Mouse (Mus musculus) left cerebral cortex, adult 18-20 months (tissue): ENCODE measurements around the gene Dock8. TPM values are rescaled to one million over a fixed set of nuclear protein-coding genes. Genes with fewer than 3 reads are reported as not detected.
A peak's percentile ranks its signal among the peaks of the same experiment; 100 is the strongest.

Experiments
- DNase-seq, 2 experiments: peaks; one replicate each; pipeline ENCODE4 v3.0.0; 2021 to 2022; ENCODE audit warnings: low spot score in 2 of 2, mixed read lengths in 1 of 2
- total RNA-seq, 2 experiments: library from RNA; stranded (reverse); gene quantifications; 2 replicates each; pipeline ENCODE4 v1.2.3; 2021

The Dock8 gene
- total RNA-seq, 2 experiments from 2014 or later, result 2.5 to 3.3 TPM

DNA sequence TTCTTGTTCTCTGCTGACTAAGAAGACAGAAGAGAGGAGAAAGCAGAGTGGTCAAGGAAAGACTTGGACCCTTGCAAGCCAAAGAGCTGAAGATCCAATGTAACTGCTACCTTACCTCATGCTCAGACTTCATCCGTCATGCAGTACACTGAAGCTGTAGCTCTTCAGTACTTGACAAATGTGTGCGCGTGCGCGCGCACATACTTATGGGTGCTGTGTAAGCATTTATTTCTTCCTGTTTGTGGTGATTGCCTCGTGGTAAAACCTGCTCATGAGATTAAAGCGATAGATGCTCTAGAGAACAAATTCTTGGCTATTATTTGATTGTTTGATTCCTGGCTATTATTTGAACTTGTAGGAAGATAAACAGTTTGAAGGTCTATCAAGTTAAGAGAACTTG is 58.5 kb downstream of the Dock8 start:
- DNase-seq, result no peak

DNA sequence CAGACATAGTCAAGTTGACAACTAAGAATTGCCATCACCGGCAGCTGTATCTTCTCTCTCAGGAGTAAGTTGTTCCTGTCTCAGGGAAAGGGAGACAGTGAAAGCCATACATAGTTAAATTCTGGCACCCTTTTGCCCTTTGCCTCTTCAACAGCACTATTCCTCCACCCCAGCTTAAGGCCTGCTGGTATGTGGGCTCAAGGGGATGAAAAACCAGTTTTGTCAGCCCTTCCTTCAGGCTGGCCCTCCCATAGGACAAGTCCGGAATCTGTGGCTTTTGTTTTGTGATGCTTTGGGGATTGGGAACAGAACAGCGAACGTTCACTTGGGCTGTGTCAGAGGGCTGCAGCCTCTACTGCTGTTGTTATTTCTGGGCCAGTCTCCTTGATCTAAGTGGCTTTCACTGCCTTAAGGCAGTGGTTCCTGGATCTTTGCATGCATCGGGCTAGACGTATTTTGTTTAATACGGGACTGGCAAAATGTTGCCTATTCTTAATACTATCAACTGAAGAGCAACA is 60.6 kb downstream of the Dock8 start:
- no peak for DNase-seq

DNA sequence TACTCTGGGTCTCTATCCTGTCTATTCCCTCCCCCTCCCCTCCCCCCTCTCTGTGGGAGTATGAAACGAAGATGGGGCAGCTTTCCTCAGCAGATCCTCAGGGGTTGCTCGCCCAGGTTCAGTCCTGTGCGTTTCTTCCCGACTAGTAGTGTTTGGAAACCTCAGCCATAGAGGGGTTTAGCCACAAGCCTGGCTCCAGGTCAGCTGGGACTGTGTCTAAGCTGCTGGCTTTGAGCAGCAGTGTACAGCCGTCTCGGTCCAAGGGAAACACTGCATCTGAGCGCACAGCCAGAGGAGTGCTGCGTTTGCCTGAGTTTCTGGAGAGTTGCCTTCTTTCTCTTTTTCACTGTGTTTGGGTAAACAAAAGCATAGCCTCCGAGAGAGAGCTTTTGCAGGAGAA is 61.0 kb downstream of the Dock8 start:
- DNase-seq, result no peak

DNA sequence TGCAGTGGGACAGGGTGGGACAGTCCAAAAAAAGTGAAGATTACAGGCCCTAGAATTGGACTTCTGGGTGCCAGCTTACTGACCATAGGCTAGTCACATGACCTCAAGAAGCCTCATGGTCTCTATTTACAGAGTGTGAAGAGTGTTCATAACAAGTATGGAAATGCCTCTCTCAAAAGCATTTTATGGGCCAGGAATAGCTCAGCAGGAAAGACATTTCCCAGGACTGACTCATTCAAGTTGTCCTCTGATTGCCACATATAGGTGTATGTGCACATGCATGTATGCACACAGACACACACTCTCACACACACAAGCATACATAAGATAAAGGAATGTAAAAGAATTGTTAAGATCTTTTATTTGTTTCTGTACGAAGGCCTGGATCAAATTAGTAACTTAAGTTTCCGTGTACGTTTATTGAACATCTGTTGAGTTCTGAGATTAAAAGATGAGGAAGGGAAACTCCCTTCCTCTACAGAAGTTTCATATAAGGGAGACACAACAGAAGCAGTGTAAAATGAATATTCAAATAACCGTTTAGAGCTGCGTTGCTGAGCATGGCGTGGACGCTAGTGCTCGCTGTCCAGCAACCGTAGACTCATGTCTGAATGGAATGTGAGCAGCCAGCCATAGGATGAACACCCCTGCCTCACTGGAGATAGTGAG is 63.0 kb downstream of the Dock8 start:
- no peak for DNase-seq

DNA sequence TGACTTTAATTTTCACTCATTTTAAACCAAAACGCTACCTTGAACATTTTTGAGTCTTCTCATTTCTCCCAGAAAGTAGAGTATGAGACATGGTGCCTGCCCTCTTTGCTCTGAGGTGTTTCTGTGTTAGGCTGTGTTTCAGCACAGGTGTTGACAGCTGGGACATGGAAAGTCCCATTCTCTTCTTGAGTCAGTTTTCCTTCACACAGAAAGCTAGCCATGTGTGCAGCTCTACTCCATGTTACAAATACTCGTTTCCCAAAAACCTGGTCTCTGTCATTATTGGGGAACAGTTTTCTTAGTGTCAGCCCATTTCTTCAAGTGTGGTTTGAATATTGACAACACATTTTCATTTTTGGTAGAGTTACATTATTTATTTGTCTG is 63.5 kb downstream of the Dock8 start:
- no peak for DNase-seq

DNA sequence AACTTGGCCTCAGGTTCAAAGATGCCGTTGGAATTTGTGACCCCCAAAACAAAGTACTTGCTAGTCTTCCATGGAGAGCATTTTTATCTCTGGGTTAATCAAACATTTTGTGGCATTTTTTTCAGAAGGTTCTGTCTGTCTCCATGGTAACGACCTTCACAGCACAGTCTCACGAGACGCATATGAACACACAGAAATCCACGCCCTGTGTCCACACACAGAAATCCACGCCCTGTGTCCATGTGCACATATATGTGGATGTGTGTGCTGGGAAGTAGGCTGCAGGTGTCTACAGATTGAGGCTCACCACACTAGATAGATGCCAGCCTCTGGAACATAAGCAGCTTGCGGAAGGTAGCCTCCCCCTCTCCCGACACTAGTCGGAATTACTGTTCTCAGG is 66.9 kb downstream of the Dock8 start:
- DNase-seq, result no peak

DNA sequence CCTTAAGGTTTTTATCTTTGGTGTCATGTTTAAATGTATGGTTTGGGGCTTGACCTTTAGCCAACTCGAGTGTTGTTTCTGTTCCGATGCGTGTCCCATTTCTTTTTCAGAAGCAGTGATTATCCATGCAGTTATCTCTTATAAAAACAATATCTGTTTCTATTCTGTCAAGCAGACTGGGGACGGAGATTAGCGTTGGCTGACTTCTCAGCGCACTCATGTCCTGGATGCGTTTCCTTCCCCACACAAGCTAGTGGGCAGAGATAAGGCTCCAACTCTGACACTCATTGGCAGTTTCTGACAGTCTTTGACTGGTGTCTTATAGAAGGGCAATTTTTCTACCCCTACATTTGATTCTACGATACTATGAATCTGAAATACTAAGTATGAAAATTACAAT is 69.2 kb downstream of the Dock8 start:
- DNase-seq, result no peak

DNA sequence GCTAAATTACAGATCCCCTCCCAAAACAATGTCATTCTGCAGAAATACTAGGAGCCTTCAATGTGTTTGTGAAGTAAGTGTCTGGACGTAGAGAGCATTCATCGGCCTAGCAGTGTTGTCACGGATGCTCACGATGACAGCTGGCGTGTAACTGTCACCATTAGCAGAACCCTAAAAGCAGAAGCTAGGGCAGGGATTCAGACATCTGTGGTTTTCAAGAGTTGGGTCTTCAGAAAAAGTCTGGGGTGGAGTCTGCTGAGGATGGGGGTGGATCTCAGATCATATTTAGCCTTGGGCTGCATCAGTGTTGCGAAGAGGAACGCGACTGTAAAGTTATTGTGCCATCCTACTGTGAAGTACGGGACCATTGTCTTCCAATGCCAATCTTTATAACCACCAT is 73.2 kb downstream of the Dock8 start:
- DNase-seq, result no peak

DNA sequence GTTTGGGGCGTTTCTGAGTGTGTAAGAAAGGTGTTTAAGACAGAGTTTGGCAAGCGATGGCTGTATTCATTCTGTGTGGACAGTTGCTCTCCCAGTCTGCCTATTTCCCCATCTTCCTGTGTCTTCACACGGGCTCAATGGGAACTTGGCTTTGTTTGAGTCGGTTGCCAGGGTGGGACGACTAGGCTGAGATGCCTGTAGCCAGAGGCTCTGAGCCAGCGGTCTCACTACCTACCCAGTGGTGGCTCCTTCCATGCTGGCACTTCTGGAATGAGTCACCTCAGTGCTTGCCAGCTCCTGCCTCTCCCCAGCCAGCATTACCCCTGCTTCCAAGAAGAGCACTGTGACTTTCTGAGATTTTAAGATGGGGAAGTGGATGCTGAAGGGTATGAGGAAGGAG is 75.4 kb downstream of the Dock8 start:
- peak in 1 of 2 experiments; percentile 11 for DNase-seq

DNA sequence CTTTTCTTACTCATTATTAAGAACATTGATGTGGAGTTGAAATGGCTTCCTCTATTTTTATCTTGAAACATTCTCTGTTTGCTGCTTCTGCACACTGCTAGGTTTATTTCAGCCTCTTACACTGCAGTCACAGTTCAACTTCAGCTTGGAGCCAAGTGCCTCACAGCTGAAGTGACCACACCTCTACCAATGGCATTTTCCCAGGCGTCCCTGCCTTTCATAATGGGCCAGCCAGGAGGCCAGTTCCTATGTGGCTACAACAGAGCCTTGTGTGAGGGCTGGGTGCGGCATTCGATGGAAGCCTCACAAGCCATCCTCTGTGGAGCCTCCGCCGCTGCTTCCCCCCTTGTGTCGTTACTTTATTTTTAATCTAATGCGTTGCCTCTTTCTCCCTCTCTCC is 78.3 kb downstream of the Dock8 start:
- DNase-seq, result no peak

DNA sequence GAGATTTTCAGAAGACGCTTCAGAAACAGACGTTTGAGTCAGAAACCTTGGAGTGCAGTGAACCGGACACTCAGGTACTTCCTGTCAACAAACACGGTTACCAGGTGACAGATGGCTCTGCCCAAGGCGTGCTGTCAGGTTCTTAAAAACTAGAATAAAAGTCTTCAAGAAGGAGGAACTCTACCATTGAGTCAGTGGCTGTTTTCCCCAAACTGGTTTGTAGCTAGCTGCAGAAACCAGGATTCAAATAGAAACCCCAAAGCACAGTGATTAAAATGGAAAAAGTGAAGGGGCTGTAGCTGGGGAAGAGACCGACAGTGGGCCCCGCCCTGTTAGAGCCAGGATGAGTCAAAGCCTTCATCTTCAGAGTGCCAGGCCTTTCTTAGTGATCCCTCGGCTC is 78.8 kb downstream of the Dock8 start:
- DNase-seq, result no peak

DNA sequence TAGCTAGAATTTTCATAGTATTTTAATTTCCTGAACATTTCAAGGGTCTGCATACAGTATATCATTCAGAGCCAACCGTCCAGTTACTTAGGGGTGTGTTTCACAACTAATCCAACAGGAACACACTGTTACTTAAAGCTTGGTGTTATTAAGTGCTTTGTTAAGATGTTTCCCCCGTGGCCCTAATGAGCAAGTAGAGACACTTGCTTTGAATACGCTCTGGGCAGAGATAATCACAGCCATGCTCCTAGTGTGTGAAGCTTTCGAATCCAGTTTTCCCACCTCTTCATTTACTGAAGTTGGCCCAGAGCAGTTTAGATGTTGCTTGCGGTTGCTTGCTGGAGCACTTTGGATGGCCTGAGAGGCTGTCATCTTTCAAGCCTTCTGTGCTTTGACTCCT is 80.8 kb downstream of the Dock8 start:
- no peak for DNase-seq

DNA sequence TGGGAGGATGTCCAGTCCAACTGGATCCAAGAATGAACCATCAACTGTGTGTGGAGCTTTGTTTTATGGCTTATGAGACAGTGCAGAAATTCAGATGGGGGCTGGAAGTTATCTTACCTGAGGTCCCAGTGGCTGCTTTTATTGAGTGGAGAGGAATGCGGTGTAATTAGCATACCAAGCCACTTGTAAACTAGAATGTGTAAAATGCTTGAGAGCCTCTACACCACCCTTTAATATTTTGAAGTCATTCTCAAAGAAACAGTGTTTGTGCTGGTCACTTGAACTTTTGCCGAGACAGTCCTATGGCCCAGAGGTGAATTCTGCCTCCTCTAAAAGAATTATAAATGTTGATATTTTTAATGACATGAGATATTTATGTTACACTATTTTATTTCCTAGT is 83.5 kb downstream of the Dock8 start:
- no peak for DNase-seq

DNA sequence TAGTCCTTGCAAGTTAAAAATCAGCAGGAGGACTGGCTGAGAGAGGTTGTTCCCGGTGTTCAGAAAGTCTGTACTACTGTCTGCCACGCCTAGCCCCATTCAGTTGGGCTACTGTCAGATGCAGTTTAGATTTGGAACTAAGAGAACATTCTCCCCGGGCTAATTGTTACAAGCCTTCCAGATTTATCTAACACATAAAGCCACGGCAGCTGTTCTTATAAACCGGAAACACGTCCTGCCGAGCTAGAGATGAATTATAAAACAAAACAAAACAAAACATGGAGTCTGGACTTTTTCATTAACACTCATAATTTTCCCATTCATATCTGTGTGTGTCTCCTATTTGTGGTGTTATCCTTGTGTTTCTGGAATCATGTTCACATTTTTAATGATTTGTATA is 87.8 kb downstream of the Dock8 start:
- DNase-seq, result no peak

DNA sequence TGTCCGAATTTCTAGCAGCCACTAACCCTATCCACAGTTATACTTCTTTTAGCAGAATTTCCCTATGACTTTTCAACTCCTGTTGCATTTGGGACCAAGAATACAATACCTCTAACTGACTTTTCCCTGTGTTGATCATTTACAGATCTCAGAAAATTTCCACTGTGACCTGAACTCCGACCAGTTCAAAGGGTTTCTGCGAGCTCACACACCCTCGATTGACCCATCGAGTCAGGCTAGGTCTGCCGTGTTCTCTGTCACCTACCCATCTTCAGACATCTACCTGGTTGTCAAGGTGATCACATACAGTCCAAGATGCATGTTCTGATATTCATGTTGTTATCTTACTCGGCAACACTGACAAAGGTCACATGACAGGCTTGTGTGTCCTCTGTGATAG is 90.4 kb downstream of the Dock8 start:
- no peak for DNase-seq

DNA sequence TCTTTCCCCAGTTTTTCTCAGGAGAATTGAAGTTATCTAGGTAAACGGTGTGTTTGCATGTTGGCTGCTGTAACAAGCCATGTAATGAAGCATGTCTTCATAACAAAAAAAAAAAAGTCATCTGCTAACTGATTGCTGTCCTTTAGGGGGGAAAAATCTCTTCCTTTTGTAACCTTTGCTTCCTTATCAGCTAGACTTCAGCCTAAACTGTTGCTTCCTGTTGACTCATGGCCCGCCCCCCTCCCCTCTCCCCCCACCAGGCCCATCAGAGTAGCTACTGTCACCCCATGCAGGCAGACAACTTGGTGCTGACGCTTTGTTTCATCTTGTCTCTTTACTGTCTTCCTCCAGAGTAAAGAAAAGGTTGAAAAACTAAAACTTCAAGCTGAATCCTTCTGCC is 95.8 kb downstream of the Dock8 start:
- no peak for DNase-seq

DNA sequence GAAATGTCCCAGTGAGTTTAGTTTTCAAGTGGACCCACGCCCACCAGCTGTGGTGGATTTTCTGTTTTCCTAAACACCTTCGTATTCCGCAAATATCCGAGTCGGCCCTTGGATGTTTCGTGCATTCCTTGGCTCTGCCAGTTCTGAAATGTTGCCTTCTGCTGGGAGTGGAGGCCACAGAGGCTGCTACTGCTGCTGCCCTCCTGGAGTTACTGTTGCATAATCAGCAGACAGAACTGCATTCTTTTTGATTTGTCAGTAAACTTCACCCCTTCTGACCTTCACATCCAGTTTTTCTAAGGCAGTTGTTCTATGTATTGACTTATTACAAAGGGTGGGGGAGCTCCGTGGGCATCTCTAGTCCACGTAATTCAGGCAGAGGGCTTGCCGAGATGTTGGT is 97.0 kb downstream of the Dock8 start:
- no peak for DNase-seq

DNA sequence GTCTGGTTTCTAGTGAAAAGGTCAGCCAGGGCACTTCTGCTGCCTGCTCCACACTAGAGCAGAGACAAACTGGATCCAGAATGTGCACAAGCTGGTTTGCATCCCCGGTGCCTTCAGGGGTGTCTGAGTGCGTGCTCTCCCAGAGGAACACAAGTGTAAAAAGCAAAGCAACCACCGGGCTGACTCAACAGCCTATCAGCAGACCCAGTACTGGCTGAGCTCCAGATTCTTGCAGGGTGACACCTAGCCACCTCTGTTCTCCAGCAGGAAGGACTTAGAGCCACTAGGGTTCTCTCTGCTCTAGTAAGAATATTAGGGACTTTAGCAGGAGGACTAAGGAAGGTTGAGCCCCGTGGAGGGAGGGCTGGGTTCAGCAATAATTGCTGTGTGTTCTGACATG is 97.7 kb downstream of the Dock8 start:
- DNase-seq, result no peak

DNA sequence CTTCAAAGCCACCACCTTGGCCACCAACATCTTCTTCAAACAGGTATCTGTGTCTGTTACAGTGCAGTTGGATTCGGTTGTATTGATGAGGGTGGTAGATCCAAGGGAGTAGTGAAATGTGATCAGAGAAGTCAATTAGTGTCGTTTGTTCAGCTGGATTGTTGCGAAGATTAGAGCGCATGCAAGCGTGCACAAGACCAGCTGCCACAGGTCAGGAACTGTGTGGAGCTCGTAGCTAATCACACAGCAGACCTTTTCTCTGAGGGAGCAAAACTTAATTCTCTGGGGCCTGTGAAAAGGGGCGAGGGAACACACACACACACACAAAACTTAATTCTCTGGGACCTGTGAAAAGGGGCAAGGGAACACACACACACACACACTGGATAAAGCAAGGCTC is 98.2 kb downstream of the Dock8 start:
- DNase-seq, result no peak

DNA sequence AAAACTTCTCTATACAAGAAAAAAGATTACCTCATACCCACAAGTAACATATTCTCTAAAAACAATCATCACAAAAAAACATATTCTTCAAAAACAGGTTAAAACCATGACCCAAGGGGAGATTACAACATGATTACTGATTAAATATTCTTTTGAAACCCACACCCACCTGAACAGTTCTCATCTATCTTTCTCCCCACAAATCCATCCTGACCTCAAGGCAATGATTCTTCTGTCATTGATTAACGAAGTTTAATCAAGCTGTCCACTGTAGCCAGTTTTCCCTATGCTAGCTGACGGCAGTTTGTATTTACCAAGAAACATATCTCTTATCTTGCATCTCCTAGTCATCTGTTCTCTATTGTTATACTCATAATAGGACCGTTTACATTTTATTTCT is 98.6 kb downstream of the Dock8 start:
- DNase-seq, result no peak

DNA sequence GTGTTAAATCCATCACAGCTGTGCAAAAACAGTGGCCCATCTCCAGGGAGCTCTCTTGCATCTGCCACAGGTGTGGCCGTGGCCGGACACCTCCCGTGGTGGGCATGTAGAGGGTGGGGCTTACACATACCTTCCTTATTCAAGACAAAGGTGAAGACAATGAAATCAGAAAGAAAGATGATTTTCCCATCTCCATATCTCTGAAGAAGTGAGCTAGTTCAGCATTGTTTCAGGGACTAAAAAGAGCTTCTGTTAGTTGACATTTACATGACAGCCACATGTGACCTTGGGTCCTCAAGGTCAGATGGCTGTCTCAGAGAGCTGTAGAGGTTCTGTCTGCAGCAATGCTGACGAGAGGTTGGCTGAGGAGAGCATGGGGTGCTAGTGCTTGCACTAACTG is 99.6 kb downstream of the Dock8 start:
- no peak for DNase-seq

DNA sequence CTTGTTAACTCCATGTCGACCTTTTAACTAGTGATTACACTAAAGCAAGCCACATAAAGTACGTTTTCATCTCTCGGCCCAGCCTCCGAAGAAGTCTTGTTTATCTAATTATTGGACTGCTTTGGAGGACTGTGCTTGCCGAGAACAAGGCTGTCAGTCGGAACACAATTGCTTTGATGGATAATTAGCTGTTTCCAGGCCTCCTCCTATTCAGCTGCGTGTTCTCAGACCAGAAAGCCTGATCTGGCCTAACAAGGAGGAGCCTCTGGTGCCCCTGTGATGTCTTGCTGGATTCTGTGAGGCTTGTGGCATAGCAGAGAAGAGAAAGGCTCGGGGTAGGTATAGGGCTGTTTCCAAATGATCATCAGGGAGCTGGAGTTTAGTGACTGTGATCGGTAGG is 106.3 kb downstream of the Dock8 start:
- no peak for DNase-seq

DNA sequence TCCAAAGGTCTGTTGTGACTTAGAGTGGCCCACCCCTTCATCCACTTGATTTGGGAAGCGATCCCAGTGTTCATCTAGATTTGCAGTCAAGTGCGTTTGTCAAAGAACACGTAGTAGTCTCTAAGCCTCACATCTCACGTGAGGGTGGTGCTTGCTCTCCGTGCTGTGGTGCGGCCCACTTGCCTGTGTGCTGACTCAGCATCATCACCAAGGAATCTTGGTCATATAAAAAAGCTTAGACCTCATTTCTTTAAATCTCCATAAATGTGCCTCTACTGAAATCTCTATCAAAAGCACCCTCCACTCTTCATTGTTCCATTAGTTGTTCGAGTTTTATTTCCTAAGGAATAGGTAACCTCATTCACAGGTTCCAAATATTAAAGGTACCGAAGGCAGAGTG is 107.0 kb downstream of the Dock8 start:
- DNase-seq, result no peak

DNA sequence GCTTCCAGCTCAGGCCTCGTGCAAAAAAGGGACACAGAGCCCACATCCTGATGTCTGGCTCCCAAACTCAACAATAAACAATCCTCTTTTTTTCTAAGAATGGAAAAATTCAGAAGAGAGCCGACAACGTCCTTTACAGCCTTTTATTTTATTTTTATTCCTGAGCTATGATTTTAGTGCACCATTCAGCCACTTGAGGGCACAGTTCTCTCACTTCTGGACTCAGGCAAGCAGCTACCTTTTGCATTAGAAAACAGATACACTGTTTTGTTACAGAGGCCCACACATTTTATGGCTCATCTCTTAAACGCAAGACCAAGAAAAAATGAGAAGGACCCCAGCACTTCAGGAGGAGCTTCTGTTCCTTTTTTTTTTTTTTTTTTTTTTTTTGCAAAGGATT is 108.1 kb downstream of the Dock8 start:
- peak in 1 of 2 experiments; percentile 42 for DNase-seq
